ENCODE assay signal across 11 mouse cellular contexts in the genomic region with DNA sequence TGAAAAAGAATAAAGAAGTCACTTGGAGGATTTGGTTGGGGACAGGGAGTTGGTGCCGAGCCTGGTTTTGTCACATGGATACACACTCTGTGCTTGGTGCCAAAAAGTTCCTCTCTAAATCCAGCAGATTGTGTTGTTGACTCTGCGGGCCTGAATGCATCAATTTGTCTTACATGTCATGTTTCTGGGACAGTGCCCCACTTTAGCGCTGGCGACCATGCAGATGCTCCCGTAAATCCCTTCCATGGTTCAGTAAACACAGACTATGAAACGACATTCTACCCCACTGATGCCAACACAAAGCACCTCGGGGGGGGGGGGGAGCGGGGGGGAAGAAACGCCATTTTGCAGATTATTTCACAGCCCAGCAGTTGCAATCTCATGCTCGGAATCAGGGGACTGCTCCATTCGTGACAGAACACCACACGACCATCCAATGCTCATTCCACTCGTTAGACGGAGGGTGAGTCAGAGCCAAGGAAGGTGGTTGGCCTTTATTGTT.
A peak's percentile ranks its signal among the peaks of the same experiment; 100 is the strongest.
DNase-seq lines count a peak whose midpoint lies in the region; ATAC-seq and TF ChIP-seq lines count a peak whose summit lies in the region.
"Had no signal": no experiment of that assay in that cellular context is flagged by ENCODE, and none has a peak within 500 bp of the region (broad histone marks: within the 10 kb centered on the region; RNA-seq: fewer than 3 reads in every experiment).

No protein-coding gene starts in this region.

- H3K27ac ChIP-seq in forebrain, postnatal 0 days (ENCODE audit: low read depth, low read length) = no peak overlapping the region
- no peak overlapping the region for H3K27ac ChIP-seq in midbrain, embryonic 16.5 days (ENCODE audit: low read length)
- H3K27ac ChIP-seq: lung, embryonic 15.5 days had no signal

- H3K4me1 ChIP-seq in forebrain, postnatal 0 days (ENCODE audit: insufficient read depth) = no peaks in the 10 kb centered on the region
- no peaks in the 10 kb centered on the region for H3K4me1 ChIP-seq in midbrain, embryonic 16.5 days (ENCODE audit: control insufficient read depth, insufficient read depth, low read length)
- H3K4me1 ChIP-seq: lung, embryonic 15.5 days had no signal

- no peak overlapping the region for H3K9ac ChIP-seq in forebrain, postnatal 0 days
- H3K9ac ChIP-seq in midbrain, embryonic 16.5 days (ENCODE audit: low read depth, low read length) = no peak overlapping the region
- H3K9ac ChIP-seq: lung, embryonic 15.5 days had no signal

- H3K4me2 ChIP-seq in forebrain, postnatal 0 days (ENCODE audit: low read depth) = no peak overlapping the region
- H3K4me2 ChIP-seq in midbrain, embryonic 16.5 days (ENCODE audit: low read length) = no peak overlapping the region
- H3K4me2 ChIP-seq: lung, embryonic 15.5 days had no signal

- H3K27me3 ChIP-seq in forebrain, postnatal 0 days (ENCODE audit: insufficient read depth, low read length) = no peaks in the 10 kb centered on the region
- H3K27me3 ChIP-seq in midbrain, embryonic 16.5 days (ENCODE audit: control insufficient read depth, insufficient read depth, low read depth, low read length) = no peaks in the 10 kb centered on the region
- H3K27me3 ChIP-seq: lung, embryonic 15.5 days had no signal

- no peak for TF ChIP-seq CTCF in forebrain, postnatal 0 days (IDR thresholded peaks at IDR 0.05; ENCODE audit: low read depth)

- no peaks in the 10 kb centered on the region for H3K9me3 ChIP-seq in forebrain, postnatal 0 days (ENCODE audit: low read length)
- no peaks in the 10 kb centered on the region for H3K9me3 ChIP-seq in midbrain, embryonic 16.5 days (replicated peaks; ENCODE audit: control insufficient read depth, low read length, poor library complexity, severe bottlenecking)
- H3K9me3 ChIP-seq: lung, embryonic 15.5 days had no signal

- ATAC-seq in cerebellum, adult (ENCODE audit: insufficient number of reproducible peaks, low FRiP score, low TSS enrichment) = peak; percentile 70
- peak; percentile 97 for ATAC-seq in forebrain, postnatal 0 days
- peak; percentile 64 for ATAC-seq in midbrain, embryonic 16.5 days

- WGBS in forebrain, postnatal 0 days = 13% methylated on average over 14 of the region's 14 CpGs
- 20% methylated on average over 14 of the region's 14 CpGs for WGBS in midbrain, embryonic 16.5 days

- H3K36me3 ChIP-seq in forebrain, postnatal 0 days (ENCODE audit: insufficient read depth) = no peaks in the 10 kb centered on the region
- no peaks in the 10 kb centered on the region for H3K36me3 ChIP-seq in midbrain, embryonic 16.5 days (ENCODE audit: control insufficient read depth, insufficient read depth, low read length)
- H3K36me3 ChIP-seq: lung, embryonic 15.5 days had no signal

- H3K4me3 ChIP-seq in forebrain, postnatal 0 days (ENCODE audit: low read depth, low read length) = no peak overlapping the region
- no peak overlapping the region for H3K4me3 ChIP-seq in midbrain, embryonic 16.5 days (ENCODE audit: low read depth, low read length)
- H3K4me3 ChIP-seq: lung, embryonic 15.5 days had no signal

- no peak for DNase-seq in cerebellum, adult 11 months
- peak; percentile 10 for DNase-seq in cerebellum, adult 8-10 months
- DNase-seq in forebrain, postnatal 0 days = peak; percentile 81
- DNase-seq in adrenal gland, postnatal 10 days = no peak
- DNase-seq in gastrocnemius, adult 8-10 months (ENCODE audit: low spot score in 2 of 2) = no peak
- DNase-seq in c-Kit-positive CD71-positive TER-119-positive erythroid progenitor cells, embryonic 14.5 days (ENCODE audit: low spot score) = no peak
- DNase-seq: adrenal gland, postnatal 14 days; kidney, adult 11 months had no signal

Comparison
In these comparisons a context has a peak if more than half of its experiments do, and no peak if none do; other contexts are left out.
1. DNase-seq: peak in cerebellum, adult 8-10 months (single experiment) and forebrain, postnatal 0 days (single experiment); none in cerebellum, adult 11 months (single experiment), adrenal gland, postnatal 10 days (single experiment), gastrocnemius, adult 8-10 months (0 of 2) and c-Kit-positive CD71-positive TER-119-positive erythroid progenitor cells, embryonic 14.5 days (single experiment).
2. Peak in every context shown above with its lines, with median percentiles within 50 percentile points of each other: ATAC-seq.